Mouse (Mus musculus) layer of hippocampus, postnatal 10 days (tissue): ENCODE results near the gene Zfp346. TPM values are rescaled to one million over a fixed set of nuclear protein-coding genes. Genes with fewer than 3 reads are reported as not detected.
"Not testable (repeated sequence)": the region's sequence is repeated elsewhere in the genome, so short reads cannot be mapped to it uniquely, and the experiment has no call there.

Experiments
- DNase-seq, 2 experiments: peaks; one replicate each; pipeline ENCODE4 v3.0.0; 2021; ENCODE audit warnings: low spot score in 2 of 2
- long read RNA-seq: library from polyadenylated mRNA; stranded (forward); transcript quantifications from one replicate; pipeline ENCODE4 v2.0.0, GENCODE M21; 2023
- total RNA-seq, 2 experiments: library from RNA; stranded (reverse); gene quantifications; 2 replicates each; pipeline ENCODE4 v1.2.3; 2021

Gene Zfp346
- 10 to 100 TPM; 50.4 to 50.8 TPM for total RNA-seq
- long read RNA-seq, transcript Zfp346-201 (7 exons, 3,333 nt): major isoform, 10 of 21 reads
- long read RNA-seq, partial matches to known transcripts: 1 of 21 reads
- long read RNA-seq, other reads (novel, unspliced or antisense): 10 of 21 reads

DNA sequence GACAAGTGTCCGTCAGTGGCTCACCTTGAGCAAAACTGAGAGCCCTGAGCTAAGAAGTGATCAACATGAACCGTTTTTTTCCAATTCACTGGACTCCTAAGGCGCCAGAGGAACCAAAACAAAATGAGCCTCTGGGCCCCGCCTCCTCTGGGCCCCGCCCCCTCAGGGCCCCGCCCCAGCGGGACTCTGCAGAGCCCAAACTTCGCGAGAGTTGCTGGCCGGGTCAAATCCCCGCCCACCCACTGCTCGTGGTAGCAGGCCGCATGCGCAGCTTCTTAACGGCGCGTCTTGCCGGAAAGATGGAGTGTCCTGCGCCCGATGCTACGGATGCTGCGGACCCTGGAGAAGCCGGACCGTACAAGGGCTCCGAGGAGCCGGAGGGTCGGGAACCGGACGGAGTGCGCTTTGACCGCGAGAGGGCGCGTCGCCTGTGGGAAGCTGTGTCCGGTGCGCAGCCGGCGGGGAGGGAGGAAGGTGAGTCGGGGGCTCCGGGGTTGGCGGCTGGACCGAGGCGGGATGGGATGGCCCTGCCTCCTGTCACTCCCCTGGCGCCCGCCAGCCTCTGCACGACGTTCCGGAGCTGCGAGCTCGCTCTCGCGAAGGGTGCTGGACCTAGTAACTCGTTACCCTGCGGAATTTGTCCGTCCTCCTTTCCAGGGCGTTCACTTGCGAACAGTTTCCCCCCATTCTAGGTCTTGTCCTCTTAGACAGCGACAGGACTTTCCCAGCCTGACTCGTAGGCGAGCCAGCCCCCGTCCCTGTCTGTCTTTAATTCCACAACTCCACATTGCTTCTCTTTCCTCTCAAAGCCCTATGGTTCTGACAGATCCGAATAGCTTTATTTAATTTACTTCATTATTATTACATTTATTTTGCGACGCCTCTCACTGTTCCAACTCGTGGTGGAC, at the start of gene Zfp346:
Zfp346 (plus strand) TSS at position 267 of the 908 bp plus-strand sequence.
- DNase-seq: peak; percentile 93 to 97

GRCm38 (mm10) chr13:55058042-55058441, 47.1 kb upstream of the Zfp346 start:
- no peak for DNase-seq

GRCm38 (mm10) chr13:55063276-55063675, 41.8 kb upstream of the Zfp346 start:
- DNase-seq: no peak

GRCm38 (mm10) chr13:55069719-55070118, 35.4 kb upstream of the Zfp346 start:
- DNase-seq: no peak

- peak in 1 of 2 experiments; percentile 7 for DNase-seq
These were observed 33.8 kb upstream of the Zfp346 start for GRCm38 (mm10) chr13:55071322-55071721.

DNA sequence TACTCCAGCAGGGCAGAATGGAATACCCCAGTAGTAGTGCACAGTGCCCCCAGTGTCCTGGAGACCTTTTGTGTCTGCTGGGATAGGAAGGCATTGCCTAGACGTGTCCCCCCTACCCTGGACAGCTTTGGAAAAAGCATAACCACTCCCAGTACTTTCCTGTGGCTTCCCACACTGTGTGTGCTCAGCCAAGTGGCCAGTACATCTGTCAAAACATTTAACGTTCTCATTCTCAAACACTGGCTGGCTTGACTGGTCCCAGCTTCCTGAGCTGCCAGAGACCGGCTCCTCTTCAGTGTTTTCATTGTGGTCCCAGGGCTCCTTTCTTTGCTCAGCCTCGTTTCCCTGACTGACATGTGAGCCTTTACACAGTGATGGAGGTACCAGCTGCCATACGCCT, 29.5 kb upstream of the Zfp346 start:
- no peak for DNase-seq

GRCm38 (mm10) chr13:55092588-55092987, 12.5 kb upstream of the Zfp346 start:
- no peak for DNase-seq

- DNase-seq: not testable (repeated sequence)
These were observed 7.3 kb upstream of the Zfp346 start for GRCm38 (mm10) chr13:55097841-55098240.

DNA sequence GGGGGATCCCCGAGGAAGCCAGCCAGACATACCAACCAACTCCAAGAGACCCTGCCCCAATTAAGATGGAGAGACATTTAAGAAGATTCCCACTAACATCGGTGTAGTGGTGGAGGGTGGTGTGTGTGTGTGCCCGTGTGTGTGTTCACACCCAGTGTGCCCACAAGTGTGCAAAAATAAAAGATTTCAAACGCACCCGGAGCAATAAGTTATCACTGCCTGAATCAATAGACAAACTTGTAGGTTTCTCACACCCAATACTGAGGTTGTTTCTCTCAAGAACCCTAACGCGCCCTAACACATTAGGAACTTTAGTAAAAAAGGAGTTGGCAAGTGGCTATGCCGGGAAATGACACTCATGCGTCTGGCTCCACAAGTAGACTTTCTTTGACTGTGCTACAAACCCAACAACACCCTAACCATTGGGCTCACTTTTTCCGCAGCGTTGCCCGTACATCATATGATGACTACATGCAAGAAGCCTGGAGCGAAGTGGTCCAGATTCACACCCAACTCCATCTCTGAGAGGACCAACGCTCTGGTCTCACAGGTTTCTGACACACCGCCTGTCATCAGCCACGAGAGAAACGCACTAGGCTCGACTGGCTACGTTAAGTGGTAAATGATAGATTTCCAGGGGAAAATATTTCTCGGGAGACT, 5.9 kb upstream of the Zfp346 start:
- DNase-seq: no peak

GRCm38 (mm10) chr13:55099726-55100478, 5.2 kb upstream of the Zfp346 start, which contains the start of gene Uimc1:
Uimc1 (minus strand) TSS chr13:55100300.
- DNase-seq: peak; percentile 76 to 86

GRCm38 (mm10) chr13:55101627-55102026, 3.5 kb upstream of the Zfp346 start:
- DNase-seq: no peak

- no peak for DNase-seq
These were observed 2.7 kb upstream of the Zfp346 start for GRCm38 (mm10) chr13:55102366-55102765.

DNA sequence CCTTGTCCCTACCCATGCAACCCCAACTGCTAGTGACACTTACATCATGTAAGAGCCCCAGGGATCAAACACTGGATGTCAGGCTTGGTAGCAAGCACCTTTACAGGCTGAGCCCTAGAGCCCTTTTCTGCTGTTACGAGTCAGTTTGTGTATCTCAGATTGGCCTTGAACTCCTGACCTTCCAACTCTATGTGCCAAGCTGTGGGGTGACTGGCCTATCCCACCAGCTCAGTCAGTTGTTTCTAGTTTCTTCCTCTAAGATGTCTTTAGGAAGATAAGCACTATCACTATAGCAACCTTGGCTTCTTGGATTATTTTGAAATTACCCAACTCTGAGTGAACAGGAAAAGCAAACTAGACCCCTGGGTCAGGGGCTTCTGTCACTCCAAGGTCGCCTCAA, 1.8 kb upstream of the Zfp346 start:
- no peak for DNase-seq

GRCm38 (mm10) chr13:55105953-55106691, 1.0 kb downstream of the Zfp346 start:
- DNase-seq: peak; percentile 13 to 23

DNA sequence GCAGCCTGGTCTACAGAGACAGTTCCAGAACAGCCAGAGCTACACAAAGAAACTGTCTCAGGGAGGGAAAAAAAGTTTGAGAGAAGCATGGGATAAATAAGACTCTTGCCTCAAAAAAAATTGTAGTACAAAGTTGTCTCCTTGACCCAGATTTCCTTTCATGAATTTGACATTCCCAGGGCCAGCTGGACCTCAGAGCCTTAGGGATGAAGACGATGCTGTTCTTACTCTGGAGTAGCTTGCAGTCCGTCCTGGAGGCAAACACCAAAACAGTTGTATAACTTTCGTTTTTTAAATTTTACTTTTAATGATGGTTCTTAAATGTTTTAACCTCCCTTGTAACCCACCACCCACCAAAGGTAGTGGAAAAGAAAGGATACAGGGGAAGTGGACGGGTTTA, 2.0 kb downstream of the Zfp346 start:
- no peak for DNase-seq

DNA sequence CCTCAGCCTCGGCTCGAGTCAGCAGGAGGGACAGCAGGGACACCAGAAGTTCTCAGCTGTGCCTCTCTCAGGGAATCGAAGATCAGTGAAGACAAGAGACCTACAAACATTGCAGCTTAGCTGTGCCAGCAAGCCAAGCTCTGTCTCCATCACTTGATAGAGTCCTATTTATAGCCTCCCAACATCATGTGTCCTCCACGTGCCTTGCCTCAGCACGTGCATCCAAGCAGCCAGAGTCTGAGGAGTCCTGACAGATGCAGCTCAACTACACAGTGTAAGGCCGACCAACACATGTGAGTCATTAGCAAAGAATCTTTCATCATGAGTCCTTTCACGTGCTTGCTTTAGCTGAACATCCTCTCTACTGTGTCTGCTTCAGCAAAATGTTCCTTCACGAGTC, 2.6 kb downstream of the Zfp346 start:
- no peak for DNase-seq

DNA sequence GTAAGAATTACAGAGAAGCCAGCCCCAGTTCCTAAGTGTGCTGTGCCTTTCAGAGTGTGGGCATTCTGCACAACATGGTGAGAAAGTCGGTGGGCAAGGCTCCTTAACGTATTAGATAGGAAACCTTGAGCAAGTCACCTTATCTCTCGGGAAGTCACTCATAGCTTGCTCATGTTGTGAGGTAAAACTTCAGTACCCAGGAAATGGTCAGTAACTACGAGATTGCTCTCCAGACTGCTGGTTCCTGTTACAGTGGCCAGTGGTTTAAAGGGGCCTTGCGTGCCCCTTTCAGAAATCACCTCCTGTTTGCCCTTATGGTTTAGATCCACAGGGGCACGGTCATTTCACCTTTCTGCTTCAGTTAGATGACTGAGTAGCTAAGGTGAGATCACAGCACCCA, 9.3 kb downstream of the Zfp346 start:
- no peak for DNase-seq

- DNase-seq: no peak
These were observed 19.8 kb downstream of the Zfp346 start for GRCm38 (mm10) chr13:55124903-55125302.

DNA sequence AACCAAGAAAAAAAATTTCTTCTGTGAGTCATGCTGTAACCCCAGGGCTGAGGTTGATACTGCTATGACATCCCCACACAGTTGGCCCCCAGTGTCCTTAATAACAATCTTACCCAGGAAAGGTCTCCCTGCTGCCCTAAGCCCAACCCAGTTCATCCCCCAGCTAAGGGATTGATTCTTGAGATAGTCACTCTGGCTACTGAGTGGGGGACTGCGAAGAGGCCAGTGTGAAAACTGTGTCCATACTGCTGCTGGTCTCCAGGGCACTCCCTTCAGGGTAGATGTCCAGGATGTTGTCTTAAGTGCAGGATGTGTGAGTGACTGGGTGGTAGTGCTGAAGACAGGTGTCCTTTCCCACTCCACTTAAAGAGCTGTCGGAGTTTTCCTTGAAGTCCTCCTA, 28.3 kb downstream of the Zfp346 start, which contains the start of gene Gm17617:
Gm17617 (minus strand) TSS at position 101 of the 400 bp plus-strand sequence.
- no peak for DNase-seq

DNA sequence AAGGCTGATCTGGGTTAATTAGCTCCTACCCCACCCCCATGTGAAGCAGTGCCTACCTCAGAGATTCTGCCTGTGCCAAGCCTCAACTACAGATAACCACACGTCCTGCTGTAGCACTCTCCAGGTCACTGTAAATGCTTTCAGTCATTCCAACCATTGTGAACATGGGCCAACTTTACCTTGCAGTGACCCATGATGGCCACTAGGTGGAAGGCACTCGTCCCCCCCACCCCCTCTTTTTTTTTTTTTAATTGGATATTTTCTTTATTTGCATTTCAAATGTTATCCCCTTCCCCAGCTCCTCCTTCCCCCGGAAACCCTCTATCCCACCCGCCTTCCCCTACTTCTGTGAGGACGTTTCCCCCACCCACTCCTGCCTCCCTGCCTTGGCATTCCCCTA, 30.3 kb downstream of the Zfp346 start:
- no peak for DNase-seq

GRCm38 (mm10) chr13:55140271-55140670, 35.2 kb downstream of the Zfp346 start:
- no peak for DNase-seq
